Mouse (Mus musculus) stomach, embryonic 16.5 days (tissue): ENCODE results near the gene Pan2. TPM values are rescaled to one million over a fixed set of nuclear protein-coding genes. Genes with fewer than 3 reads are reported as not detected.
"Not testable (repeated sequence)": the region's sequence is repeated elsewhere in the genome, so short reads cannot be mapped to it uniquely, and the experiment has no call there.

Experiments
- ATAC-seq: fragments of 200-750 bp; cut with Nextera tagmentation; 2 replicates; pipeline ENCODE4 v1.8.0; 2017; ENCODE audit warnings: moderate number of reproducible peaks, moderate TSS enrichment; ENCODE audit not compliant: insufficient read depth, low FRiP score
- H3K27ac ChIP-seq: fragments of 300-500 bp; sonication (generic); 2 replicates; pipeline ENCODE4 v1.5.1; 2014; ENCODE audit warnings: low read length
- H3K27me3 ChIP-seq: fragments of 300-500 bp; sonication (generic); 2 replicates; pipeline ENCODE4 v1.6.1; 2014; ENCODE audit warnings: low read length, control low read depth, mixed read lengths; ENCODE audit not compliant: control insufficient read depth, insufficient read depth
- H3K36me3 ChIP-seq: fragments of 300-500 bp; sonication (generic); 2 replicates; pipeline ENCODE4 v1.6.1; 2014; ENCODE audit warnings: low read length; ENCODE audit not compliant: control insufficient read depth, insufficient read depth
- H3K4me1 ChIP-seq: fragments of 300-500 bp; sonication (generic); 2 replicates; pipeline ENCODE4 v1.6.1; 2014; ENCODE audit warnings: low read length, control low read depth, mixed read lengths; ENCODE audit not compliant: control insufficient read depth, insufficient read depth
- H3K4me2 ChIP-seq: fragments of 300-500 bp; sonication (generic); 2 replicates; pipeline ENCODE4 v1.6.1; 2014; ENCODE audit warnings: low read depth, low read length, mixed read lengths
- H3K4me3 ChIP-seq: fragments of 300-500 bp; sonication (generic); replicated peaks from 2 replicates; pipeline ENCODE4 v1.5.1; 2014; ENCODE audit warnings: mild to moderate bottlenecking, low read length
- H3K9ac ChIP-seq: fragments of 300-500 bp; sonication (generic); 2 replicates; pipeline ENCODE4 v1.6.1; 2014; ENCODE audit warnings: low read length
- H3K9me3 ChIP-seq: fragments of 300-500 bp; sonication (generic); replicated peaks from 2 replicates; pipeline ENCODE4 v1.6.1; 2016; ENCODE audit warnings: low read length, control low read depth; ENCODE audit not compliant: control insufficient read depth
- WGBS: fragments of 180-500 bp; shearing (Covaris S2); extraction: QIAGEN DNeasy Blood & Tissue Kit; methylation state at CpG from one replicate; pipeline ENCODE4 v1.1.7; 2014; 5-methylcytosine and 5-hydroxymethylcytosine counted together
- polyA plus RNA-seq: library from polyadenylated mRNA; unstranded; fragments of >200 nt; fragmentation: Nextera tagmentation; extraction: Ambion mirVana; gene quantifications from 2 replicates; pipeline ENCODE4 v1.2.1, GENCODE M21; 2015

Pan2 gene
- polyA plus RNA-seq, 1 experiment from 2014 or later, result 29.0 TPM

DNA sequence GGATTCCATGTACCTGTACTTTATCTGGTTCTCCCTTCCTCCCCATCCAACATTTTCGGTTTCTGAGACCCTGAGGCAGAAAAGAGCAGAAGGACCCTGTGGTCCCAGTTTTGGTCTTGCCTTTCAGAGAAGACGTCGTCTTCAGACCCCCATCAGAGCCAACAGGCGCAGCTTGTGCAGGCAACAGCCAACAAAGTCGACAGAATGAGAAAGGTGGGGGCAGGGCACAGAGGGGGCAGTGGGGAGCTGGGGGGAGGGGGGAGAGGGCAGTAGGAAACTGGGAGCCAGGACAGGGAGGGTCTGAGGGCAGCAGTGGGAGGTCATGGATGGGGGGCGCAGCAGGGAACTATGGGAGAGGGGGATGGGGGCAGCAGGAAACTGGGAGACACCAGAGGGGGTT, 25.0 kb upstream of the Pan2 start:
- H3K9ac ChIP-seq, result no peak overlapping the region
- H3K4me1 ChIP-seq, result no peaks in the 10 kb centered on the region
- 72% methylated on average over 6 of the region's 6 CpGs for WGBS
- peaks cover 13% of the 10 kb centered on the region for H3K36me3 ChIP-seq
- no peaks in the 10 kb centered on the region for H3K27me3 ChIP-seq
- H3K4me2 ChIP-seq, result no peak overlapping the region
- no peaks in the 10 kb centered on the region for H3K9me3 ChIP-seq
- H3K4me3 ChIP-seq, result no peak overlapping the region
- H3K27ac ChIP-seq, result no peak overlapping the region
- no peak for ATAC-seq

DNA sequence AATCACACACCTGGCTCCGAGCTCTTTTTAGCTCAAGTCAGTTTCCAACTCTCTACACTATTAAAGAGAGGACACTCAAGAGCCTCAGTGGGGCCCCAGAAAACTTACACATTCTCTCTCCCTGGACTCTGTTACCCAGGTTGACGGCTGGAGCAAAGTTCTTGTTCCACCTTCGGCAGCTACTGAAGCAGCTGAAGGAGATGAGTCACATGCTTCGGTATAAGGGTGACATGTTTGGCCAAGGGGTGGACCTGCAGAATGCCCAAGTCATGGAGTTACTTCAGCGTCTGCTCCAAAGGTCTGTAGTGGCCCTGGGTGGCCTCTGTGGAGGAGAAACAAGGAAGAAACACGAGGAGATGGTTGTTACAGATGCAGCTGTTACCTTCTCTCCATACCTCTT, 22.2 kb upstream of the Pan2 start:
- Histone ChIP-seq H3K4me3 (no peak overlapping the region), H3K9me3 (no peaks in the 10 kb centered on the region), H3K27ac (no peak overlapping the region), H3K4me1 (no peaks in the 10 kb centered on the region), H3K36me3 (peaks cover 13% of the 10 kb centered on the region), H3K9ac (no peak overlapping the region), H3K4me2 (no peak overlapping the region), H3K27me3 (no peaks in the 10 kb centered on the region)
- no peak for ATAC-seq
- WGBS, result 78% methylated on average over 6 of the region's 6 CpGs

DNA sequence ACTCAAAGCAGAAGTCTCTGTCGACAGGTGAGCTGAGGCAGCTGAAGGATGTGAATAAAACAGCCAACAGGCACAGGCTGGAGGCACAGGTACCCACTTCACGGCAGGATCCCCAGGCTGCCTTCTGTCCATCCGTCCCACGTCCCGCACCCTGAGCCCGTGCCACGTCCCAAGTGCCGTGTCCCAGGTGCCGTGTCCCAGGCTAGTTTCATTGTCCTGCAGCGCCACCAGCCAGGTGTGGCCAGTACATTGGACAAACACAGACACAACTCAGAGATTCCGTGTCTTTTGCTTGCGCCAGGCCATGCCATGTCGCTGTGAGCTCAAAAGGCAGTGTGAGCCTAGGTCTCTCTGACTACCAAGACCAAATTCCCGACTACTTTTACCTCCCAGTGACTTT, 21.5 kb upstream of the Pan2 start:
- no peaks in the 10 kb centered on the region for H3K4me1 ChIP-seq
- 89% methylated on average over 14 of the region's 14 CpGs for WGBS
- no peaks in the 10 kb centered on the region for H3K27me3 ChIP-seq
- no peak overlapping the region for H3K4me3 ChIP-seq
- H3K4me2 ChIP-seq, result no peak overlapping the region
- no peak for ATAC-seq
- peaks cover 13% of the 10 kb centered on the region for H3K36me3 ChIP-seq
- no peak overlapping the region for H3K27ac ChIP-seq
- no peaks in the 10 kb centered on the region for H3K9me3 ChIP-seq
- H3K9ac ChIP-seq, result no peak overlapping the region

DNA sequence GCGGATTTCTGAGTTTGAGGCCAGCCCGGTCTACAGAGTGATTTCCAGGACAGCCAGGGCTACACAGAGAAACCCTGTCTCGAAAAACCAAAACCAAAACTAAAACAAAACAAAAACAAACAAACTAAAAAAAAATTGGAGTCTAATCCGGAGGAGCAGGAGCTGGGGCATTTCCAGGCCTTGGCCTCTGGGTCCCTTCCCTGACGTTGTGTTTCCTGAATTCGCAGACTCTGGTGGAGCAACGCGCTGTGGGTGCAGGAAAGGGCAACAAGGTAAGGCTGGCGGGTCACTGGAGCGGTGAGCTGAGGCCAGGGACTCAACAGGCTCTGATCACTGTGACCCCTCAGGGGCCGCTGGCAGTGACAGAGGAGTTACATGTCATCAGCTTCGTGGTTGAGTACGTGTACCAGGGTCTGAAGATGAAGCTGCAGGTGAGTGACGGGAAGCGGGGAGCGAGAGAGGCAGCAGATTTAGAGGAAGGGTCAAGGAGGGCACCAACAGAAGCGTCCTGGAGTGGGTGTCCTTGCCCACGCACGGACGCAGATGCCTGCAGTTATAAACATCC, 20.2 kb upstream of the Pan2 start:
- H3K4me3 ChIP-seq, result no peak overlapping the region
- H3K4me2 ChIP-seq, result no peak overlapping the region
- H3K36me3 ChIP-seq, result peaks cover 9% of the 10 kb centered on the region
- ATAC-seq, result no peak
- WGBS, result 86% methylated on average over 20 of the region's 20 CpGs
- H3K4me1 ChIP-seq, result no peaks in the 10 kb centered on the region
- no peaks in the 10 kb centered on the region for H3K27me3 ChIP-seq
- no peak overlapping the region for H3K27ac ChIP-seq
- no peaks in the 10 kb centered on the region for H3K9me3 ChIP-seq
- H3K9ac ChIP-seq, result no peak overlapping the region

DNA sequence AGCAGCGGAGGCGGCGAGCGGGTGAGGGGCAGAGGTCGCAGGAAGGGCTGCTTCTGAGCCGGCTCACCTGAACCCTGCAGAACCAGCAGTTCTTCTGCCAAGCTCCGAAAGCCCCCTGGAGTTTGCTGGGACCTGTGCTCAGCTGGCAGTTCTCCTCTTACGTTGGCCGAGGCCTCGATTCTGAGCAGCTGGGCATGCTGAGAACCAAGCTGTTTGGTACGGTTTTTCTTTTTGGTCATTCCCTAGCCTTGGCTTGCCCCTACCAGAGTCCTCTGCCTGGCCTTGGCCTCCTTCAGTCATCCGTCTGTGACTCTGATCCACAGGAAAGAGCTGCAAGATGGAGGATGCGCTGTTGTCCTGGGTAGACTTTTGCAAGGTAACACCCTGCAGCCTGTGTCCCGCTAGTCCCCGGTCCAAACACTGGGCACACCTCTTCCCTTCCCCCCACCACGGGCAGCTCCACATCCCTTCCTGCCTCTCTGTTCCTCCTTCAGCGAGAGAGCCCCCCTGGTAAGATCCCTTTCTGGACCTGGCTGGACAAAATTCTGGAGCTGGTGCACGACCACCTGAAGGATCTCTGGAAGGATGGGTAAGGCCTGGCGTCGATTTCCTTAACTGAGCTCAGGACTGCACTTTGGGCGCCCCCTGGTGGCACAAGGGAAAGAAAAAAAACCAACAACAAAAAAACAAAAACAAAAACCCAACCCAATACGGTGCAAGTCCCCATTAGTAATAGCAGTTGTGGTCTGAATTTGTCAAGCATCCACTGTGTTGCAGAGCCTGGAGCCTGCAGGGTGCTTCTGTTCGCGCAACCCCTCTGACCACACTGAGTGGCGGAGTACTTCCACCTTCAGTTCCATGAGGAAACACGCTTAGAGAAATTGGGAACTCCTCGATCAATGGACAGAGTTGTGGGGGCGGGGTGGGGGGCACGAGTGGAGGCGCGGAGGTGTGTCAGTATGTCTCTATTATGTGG, 19.2 kb upstream of the Pan2 start:
- H3K4me1 ChIP-seq, result no peaks in the 10 kb centered on the region
- H3K27me3 ChIP-seq, result no peaks in the 10 kb centered on the region
- no peak overlapping the region for H3K4me2 ChIP-seq
- 62% methylated on average over 31 of the region's 31 CpGs for WGBS
- peaks cover 5% of the 10 kb centered on the region for H3K36me3 ChIP-seq
- H3K9ac ChIP-seq, result no peak overlapping the region
- no peak for ATAC-seq
- no peak overlapping the region for H3K27ac ChIP-seq
- no peak overlapping the region for H3K4me3 ChIP-seq
- H3K9me3 ChIP-seq, result no peaks in the 10 kb centered on the region

DNA sequence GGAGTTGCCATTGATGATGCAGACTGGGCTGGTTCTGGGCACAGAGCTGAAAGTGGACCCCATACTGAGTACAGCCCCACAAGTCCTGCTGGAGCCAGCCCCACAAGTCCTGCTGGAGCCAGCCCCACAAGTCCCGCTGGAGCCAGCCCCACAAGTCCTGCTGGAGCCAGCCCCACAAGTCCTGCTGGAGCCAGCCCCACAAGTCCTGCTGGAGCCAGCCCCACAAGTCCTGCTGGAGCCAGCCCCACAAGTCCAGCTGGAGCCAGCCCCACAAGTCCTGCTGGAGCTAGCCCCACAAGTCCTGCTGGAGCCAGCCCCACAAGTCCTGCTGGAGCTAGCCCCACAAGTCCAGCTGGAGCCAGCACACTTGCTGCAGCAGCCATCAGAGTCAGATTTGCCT, 12.5 kb upstream of the Pan2 start:
- not testable (repeated sequence) for H3K27ac ChIP-seq, H3K9ac ChIP-seq, H3K27me3 ChIP-seq, H3K4me3 ChIP-seq, H3K4me1 ChIP-seq, ATAC-seq, H3K36me3 ChIP-seq, H3K9me3 ChIP-seq, H3K4me2 ChIP-seq
- WGBS, result 78% methylated on average over 1 of the region's 1 CpGs

DNA sequence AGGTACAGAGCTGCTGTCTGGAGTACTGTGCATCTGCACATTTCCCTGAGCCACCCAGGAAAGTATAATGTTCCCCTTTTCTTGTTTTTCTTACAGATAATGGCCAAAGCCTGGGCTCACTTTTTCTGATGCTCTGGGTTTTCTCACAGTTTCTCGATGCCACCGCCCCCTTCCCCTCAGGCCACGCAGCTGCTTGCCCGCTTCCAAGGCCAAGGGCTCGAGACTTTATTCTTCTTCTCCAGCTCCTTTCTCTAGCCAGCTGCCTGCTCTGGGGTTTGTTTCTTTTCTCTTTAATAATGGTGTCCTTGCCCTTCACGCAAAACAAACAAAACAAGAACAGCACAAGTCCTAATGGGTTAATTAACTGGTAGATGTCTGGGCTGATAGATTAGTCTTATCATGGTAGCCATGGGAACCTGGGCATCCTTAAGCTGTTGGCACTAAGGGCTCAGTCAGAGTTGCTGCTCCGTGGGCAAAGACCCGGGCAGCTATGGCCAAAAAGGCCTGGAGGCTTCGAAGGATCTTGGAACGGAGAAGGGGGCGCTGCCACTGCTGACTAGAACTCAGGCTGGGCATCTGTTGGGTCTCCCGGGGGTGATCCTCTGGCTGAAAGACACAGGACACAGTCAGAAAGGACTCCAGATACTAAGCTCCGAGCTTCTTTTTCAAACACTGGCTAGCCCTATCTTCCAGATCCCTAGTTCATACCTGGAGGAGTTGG, 6.6 kb upstream of the Pan2 start:
- ATAC-seq, result no peak
- H3K27ac ChIP-seq, result no peak overlapping the region
- WGBS, result 69% methylated on average over 13 of the region's 13 CpGs

DNA sequence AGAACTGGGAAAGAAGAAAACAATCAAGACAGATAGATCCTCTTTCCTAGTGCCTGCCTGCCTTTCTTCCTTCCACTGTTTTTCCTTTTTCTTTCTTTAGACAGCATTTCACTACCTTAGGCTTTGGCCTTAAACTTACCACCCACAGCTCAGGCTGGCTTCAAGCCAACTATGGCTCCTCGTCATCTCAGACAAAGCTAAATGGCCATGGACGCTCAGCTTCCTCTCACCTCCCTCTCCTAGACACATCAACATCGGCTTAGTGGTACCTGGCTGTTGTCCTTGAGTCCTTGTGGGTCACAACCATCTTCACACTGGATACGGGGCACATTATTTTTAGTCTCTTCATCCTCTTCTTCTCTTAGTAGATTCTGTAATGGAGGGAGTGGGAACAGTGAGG, 5.9 kb upstream of the Pan2 start:
- Histone ChIP-seq H3K27me3 (no peaks in the 10 kb centered on the region), H3K4me2 (no peak overlapping the region), H3K4me1 (0 out of 2 replicates have a peak, but pooled peaks cover 1% of the 10 kb centered on the region), H3K4me3 (no peak overlapping the region), H3K9me3 (no peaks in the 10 kb centered on the region), H3K27ac (no peak overlapping the region), H3K36me3 (no peaks in the 10 kb centered on the region), H3K9ac (no peak overlapping the region)
- ATAC-seq, result no peak
- 58% methylated on average over 4 of the region's 4 CpGs for WGBS

More for the DNA sequence above, 6.6 kb upstream of the Pan2 start:
- H3K4me2 ChIP-seq, result no peak overlapping the region
- no peaks in the 10 kb centered on the region for H3K27me3 ChIP-seq
- H3K9ac ChIP-seq, result no peak overlapping the region
- H3K36me3 ChIP-seq, result no peaks in the 10 kb centered on the region
- H3K4me3 ChIP-seq, result no peak overlapping the region
- H3K9me3 ChIP-seq, result no peaks in the 10 kb centered on the region
- H3K4me1 ChIP-seq, result no peaks in the 10 kb centered on the region

DNA sequence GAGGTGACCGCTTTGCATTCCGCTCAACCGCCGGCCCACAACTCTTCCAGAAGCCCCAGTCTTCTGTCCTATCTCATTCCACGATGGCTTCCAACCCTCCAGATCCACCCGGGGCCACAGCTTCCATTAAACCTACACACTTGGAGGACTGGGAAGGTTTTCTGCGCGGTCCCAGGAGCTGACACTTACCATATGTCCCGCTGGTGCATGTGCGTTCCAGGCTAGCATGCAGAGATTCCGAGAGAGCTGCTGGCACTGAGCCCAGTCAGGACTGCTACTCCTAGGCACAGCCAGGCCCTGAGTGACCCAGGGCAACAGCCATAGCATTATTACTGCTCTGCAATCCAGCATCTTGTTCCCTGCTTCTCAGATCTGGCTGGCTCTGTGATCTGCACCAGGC, 5.5 kb upstream of the Pan2 start:
- no peaks in the 10 kb centered on the region for H3K36me3 ChIP-seq
- WGBS, result 60% methylated on average over 11 of the region's 11 CpGs
- no peak overlapping the region for H3K4me2 ChIP-seq
- 0 out of 2 replicates have a peak, but pooled peaks cover 5% of the 10 kb centered on the region for H3K4me1 ChIP-seq
- no peaks in the 10 kb centered on the region for H3K9me3 ChIP-seq
- no peak overlapping the region for H3K27ac ChIP-seq
- H3K27me3 ChIP-seq, result no peaks in the 10 kb centered on the region
- H3K4me3 ChIP-seq, result no peak overlapping the region
- H3K9ac ChIP-seq, result no peak overlapping the region
- ATAC-seq, result peak; percentile 67; the same call in 1 of the 2 replicates
